Mouse (Mus musculus): ENCODE measurements at regions not wholly inside any gene's neighbourhood (a gene's known extent, or its start where the extent isn't known, plus 50 kb on each side); places are given as distances from the start of the nearest gene placed in this dataset.
"Not testable (repeated sequence)": the region's sequence is repeated elsewhere in the genome, so short reads cannot be mapped to it uniquely, and the experiment has no call there.

DNA sequence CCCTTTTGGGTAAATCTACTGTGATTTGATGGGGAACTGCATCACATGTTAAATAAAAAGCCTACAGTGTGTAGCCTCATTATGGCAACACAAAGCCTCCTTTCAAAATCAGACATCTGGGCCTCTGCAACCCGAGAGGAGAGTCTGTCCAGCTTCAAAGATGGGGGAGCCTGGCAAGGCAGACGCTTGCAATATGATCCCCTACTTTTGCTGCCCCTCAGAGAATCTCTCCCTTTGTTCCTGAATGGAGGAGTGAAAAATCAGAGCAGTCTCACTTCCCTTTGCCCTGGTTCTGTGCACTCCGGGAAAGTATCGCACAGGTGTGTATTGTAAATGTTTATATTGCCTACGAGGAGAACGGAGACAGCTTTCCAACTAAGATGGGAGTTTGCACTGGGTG is 253.3 kb upstream of the Tgfbr2 start:
- no peak for ATAC-seq (ENCODE audit: extremely low read depth, insufficient number of reproducible peaks, low FRiP score, poor library complexity, severe bottlenecking)

GRCm38 (mm10) chr9:116427278-116427677 is 252.1 kb upstream of the Tgfbr2 start:
- no peak for ATAC-seq (ENCODE audit: extremely low read depth, insufficient number of reproducible peaks, low FRiP score, poor library complexity, severe bottlenecking)

DNA sequence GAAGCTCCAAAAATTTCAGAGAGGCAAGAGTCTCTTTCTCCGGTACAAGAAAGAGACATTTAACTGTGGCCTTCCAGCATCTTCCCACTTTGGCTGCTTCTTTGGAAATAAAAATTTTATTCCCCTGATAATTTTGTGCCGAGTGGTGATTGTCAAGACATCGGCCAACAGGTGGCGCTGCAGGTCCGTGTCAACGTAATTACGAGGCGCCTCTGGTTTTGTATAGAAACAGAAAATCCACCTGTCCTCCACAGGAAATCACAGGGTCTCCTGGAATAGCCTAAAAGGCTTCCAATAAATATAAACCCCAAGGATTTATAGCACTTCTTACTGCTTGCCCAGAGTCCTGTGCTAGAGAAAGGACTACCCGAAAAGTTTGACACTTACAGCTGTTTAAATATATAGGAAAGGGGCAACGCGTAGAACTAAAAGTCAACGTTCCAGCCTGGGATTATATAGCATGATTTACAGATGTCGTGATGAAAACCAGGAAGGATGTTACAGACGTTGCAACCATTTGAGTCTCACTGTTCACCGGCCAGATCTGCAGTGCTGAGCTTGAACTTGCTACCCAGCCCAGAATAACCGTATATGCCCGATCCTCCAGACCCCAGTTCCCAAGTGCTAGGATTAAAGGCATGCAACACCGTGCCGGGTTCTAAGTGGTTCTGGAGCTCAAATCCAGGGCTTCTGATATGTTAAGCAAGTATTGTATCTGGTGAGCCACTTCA is 251.3 kb upstream of the Tgfbr2 start:
- ATAC-seq (ENCODE audit: extremely low read depth, insufficient number of reproducible peaks, low FRiP score, poor library complexity, severe bottlenecking), result 0 out of 2 replicates have a peak, but pooled peaks have one; percentile 13

- not testable (repeated sequence) for ATAC-seq (ENCODE audit: extremely low read depth, insufficient number of reproducible peaks, low FRiP score, poor library complexity, severe bottlenecking)
Measured at GRCm38 (mm10) chr9:116425400-116425799, 250.2 kb upstream of the Tgfbr2 start.

GRCm38 (mm10) chr9:116415021-116415420 is 239.9 kb upstream of the Tgfbr2 start:
- no peak for ATAC-seq (ENCODE audit: extremely low read depth, insufficient number of reproducible peaks, low FRiP score, poor library complexity, severe bottlenecking)

- no peak for ATAC-seq (ENCODE audit: extremely low read depth, insufficient number of reproducible peaks, low FRiP score, poor library complexity, severe bottlenecking)
Measured at GRCm38 (mm10) chr9:116411067-116411466, 235.9 kb upstream of the Tgfbr2 start.

- no peak for ATAC-seq (ENCODE audit: extremely low read depth, insufficient number of reproducible peaks, low FRiP score, poor library complexity, severe bottlenecking)
Measured at GRCm38 (mm10) chr9:116410461-116410860, 235.3 kb upstream of the Tgfbr2 start.

DNA sequence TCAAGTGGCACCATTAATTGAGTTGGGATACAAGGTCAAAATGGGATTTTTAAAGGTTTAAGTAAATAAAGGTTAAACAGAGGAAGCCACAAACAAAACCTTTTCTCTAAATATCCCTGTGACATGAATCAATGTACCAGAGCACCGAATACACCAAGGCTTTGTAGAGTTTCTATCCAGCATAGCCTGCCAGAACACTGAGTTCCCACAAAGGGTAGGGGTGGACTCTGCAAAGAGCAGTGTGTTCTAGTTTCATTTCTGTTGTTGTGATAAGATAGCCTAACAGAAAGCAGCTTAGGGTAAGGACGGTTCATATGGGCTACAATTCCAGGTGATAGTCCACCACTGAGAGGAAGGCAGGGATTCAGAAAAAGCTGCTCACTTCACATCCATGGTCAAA is 233.0 kb upstream of the Tgfbr2 start:
- no peak for ATAC-seq (ENCODE audit: extremely low read depth, insufficient number of reproducible peaks, low FRiP score, poor library complexity, severe bottlenecking)

- ATAC-seq (ENCODE audit: extremely low read depth, insufficient number of reproducible peaks, low FRiP score, poor library complexity, severe bottlenecking), result no peak
Measured at GRCm38 (mm10) chr9:116405051-116405450, 229.9 kb upstream of the Tgfbr2 start.

DNA sequence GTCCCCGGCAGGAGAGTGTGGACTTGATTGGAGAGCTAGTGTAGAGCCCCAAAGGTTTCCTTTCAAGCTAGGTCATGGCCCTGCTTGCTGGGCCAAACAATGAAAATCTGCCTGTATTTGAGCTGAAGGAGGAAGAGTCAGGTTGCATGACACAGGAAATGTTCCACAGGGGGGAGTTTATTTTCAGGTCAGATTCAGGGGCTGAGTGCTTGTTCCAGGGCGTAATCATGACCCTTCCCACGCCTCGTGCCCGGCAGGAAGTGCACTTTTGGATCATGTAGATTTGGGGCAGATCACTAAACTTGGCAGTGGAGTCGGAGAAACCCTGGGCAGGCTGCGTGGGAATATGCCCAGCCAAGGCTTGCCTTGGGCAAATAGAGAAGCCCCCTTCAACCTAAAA is 226.7 kb upstream of the Tgfbr2 start:
- ATAC-seq (ENCODE audit: extremely low read depth, insufficient number of reproducible peaks, low FRiP score, poor library complexity, severe bottlenecking), result no peak

DNA sequence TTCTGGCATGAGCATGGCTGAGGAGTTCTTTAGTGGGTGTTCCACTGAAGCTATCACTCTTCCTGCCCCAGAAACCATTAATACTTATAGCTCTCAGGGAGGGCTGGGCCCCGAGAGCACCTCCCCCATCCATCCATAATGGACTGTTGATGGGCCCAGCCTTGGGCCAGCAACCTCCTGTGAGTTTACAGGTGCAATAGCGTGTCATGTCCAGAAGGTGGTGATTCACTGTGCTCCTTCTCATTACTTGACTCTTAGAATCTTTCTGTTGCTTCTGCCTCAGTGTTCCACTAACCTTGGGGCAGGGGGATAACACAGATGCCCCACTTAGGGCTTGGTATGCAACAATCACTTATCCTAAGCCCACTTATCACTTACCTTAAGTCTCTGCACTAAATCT is 225.1 kb upstream of the Tgfbr2 start:
- peak; percentile 39; the same call in 1 of the 2 replicates for ATAC-seq (ENCODE audit: extremely low read depth, insufficient number of reproducible peaks, low FRiP score, poor library complexity, severe bottlenecking)

DNA sequence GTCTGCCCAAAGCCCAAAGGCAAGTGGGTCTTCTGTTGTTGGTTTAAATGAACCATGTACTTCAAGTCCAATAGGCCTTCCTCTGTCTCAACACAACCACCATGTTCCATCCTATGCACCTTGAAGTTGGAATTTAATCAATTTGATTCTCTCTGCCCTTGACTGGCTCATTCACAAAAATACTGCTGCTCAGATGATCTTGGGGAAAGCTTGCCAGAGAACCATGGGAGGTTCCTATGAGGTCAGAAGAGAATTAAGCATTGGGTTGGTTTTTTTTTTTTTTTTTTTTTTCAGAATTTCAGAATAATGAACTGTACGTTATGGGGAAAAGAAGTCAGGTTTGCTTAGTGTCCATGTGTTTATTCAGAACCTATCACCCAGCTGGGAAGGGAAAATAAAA is 224.1 kb upstream of the Tgfbr2 start:
- no peak for ATAC-seq (ENCODE audit: extremely low read depth, insufficient number of reproducible peaks, low FRiP score, poor library complexity, severe bottlenecking)

- no peak for ATAC-seq (ENCODE audit: extremely low read depth, insufficient number of reproducible peaks, low FRiP score, poor library complexity, severe bottlenecking)
Measured at GRCm38 (mm10) chr9:116392258-116392657, 217.1 kb upstream of the Tgfbr2 start.

GRCm38 (mm10) chr9:116389781-116390180 is 214.6 kb upstream of the Tgfbr2 start:
- ATAC-seq (ENCODE audit: extremely low read depth, insufficient number of reproducible peaks, low FRiP score, poor library complexity, severe bottlenecking), result no peak

DNA sequence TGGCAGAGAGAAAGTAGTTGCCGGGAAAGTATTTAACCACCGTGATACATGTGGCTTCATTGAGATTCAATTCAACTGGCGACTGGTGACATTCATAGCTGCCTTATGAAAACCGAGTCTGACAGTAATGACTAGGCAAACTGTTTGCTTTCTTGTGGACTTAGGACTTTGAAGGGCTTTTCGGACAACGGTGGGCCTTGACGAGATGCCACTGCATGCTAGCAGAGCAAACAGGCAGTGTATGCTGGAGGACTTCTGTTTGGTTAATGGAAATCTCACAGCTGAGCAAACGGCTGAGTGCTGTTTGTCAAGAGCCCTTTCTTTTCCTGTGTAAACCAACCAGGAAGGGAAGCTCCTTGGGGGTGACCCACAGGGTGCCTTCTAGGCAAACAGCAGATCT is 213.7 kb upstream of the Tgfbr2 start:
- no peak for ATAC-seq (ENCODE audit: extremely low read depth, insufficient number of reproducible peaks, low FRiP score, poor library complexity, severe bottlenecking)

DNA sequence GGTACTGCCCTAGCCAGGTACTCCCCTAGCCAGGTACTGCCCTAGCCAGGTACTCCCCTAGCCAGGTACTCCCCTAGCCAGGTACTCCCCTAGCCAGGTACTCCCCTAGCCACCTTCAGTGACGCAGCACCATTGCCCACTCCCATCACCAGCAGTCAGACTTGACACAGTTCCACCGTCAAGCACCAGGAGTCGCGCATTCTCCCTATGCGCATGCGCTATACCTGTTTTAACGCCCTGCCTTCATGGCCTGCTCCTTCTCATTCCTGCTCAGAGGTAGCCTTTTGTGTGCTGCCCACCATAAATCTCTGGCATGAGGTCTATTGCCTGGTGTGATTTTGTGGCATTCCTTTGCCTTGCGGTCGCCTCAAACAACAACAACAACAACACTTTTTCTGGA is 212.9 kb upstream of the Tgfbr2 start:
- no peak for ATAC-seq (ENCODE audit: extremely low read depth, insufficient number of reproducible peaks, low FRiP score, poor library complexity, severe bottlenecking)

GRCm38 (mm10) chr9:116384176-116385076 is 209.3 kb upstream of the Tgfbr2 start:
- ATAC-seq (ENCODE audit: extremely low read depth, insufficient number of reproducible peaks, low FRiP score, poor library complexity, severe bottlenecking), result peak; percentile 98

- no peak for ATAC-seq (ENCODE audit: extremely low read depth, insufficient number of reproducible peaks, low FRiP score, poor library complexity, severe bottlenecking)
Measured at GRCm38 (mm10) chr9:116383411-116384101, 208.4 kb upstream of the Tgfbr2 start.

DNA sequence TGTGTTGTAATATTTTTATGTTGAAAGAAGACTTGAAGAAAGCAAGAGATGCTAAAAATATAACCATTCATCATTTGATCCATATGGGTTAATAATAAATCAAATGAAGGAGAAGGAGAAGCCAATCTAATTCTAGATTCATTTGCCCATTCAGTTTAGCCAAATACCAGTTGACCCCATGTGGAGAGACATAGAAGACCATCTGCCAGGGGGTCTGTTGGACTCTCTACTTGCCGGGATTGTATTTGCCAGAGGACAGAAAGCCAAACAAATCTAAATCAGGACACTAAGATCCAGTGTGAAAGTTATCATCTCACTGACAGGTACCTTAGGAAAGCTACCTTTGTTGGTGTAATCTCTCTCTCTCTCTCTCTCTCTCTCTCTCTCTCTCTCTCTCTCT is 202.5 kb upstream of the Tgfbr2 start:
- ATAC-seq (ENCODE audit: extremely low read depth, insufficient number of reproducible peaks, low FRiP score, poor library complexity, severe bottlenecking), result no peak
